Mouse (Mus musculus) midbrain, embryonic 13.5 days (tissue): ENCODE measurements at regions not wholly inside any gene's neighbourhood (a gene's known extent, or its start where the extent isn't known, plus 50 kb on each side); places are given as distances from the start of the nearest gene placed in this dataset.
"Not testable (repeated sequence)": the region's sequence is repeated elsewhere in the genome, so short reads cannot be mapped to it uniquely, and the experiment has no call there.

Source experiments
- ATAC-seq: fragments of 200-750 bp; cut with Nextera tagmentation; 2 replicates; pipeline ENCODE4 v1.8.0; 2017; ENCODE audit warnings: mild to moderate bottlenecking, moderate TSS enrichment, moderate library complexity
- H3K27ac ChIP-seq: fragments of 300-500 bp; sonication (generic); 2 replicates; pipeline ENCODE4 v1.5.1; 2015; ENCODE audit warnings: inconsistent platforms, mild to moderate bottlenecking, moderate library complexity
- H3K27me3 ChIP-seq: fragments of 300-500 bp; sonication (generic); 2 replicates; pipeline ENCODE4 v1.6.1; 2015; ENCODE audit warnings: mild to moderate bottlenecking, inconsistent platforms
- H3K36me3 ChIP-seq: fragments of 300-500 bp; sonication (generic); 2 replicates; pipeline ENCODE4 v1.6.1; 2015; ENCODE audit warnings: mild to moderate bottlenecking, inconsistent platforms
- H3K4me1 ChIP-seq: fragments of 300-500 bp; sonication (generic); replicated peaks from 2 replicates; pipeline ENCODE4 v1.6.1; 2015; ENCODE audit warnings: inconsistent platforms
- H3K4me2 ChIP-seq: fragments of 300-500 bp; sonication (generic); replicated peaks from 2 replicates; pipeline ENCODE4 v1.6.1; 2015; ENCODE audit warnings: moderate library complexity, mild to moderate bottlenecking, inconsistent platforms
- H3K4me3 ChIP-seq: fragments of 300-500 bp; sonication (generic); replicated peaks from 2 replicates; pipeline ENCODE4 v1.5.1; 2015; ENCODE audit warnings: mild to moderate bottlenecking, inconsistent platforms
- H3K9ac ChIP-seq: fragments of 300-500 bp; sonication (generic); replicated peaks from 2 replicates; pipeline ENCODE4 v1.6.1; 2015; ENCODE audit warnings: mild to moderate bottlenecking, inconsistent platforms
- H3K9me3 ChIP-seq: fragments of 300-500 bp; sonication (generic); 2 replicates; pipeline ENCODE4 v1.6.1; 2016; ENCODE audit warnings: mild to moderate bottlenecking, inconsistent platforms
- WGBS: fragments of 180-500 bp; shearing (Covaris S2); methylation state at CpG from one replicate; pipeline ENCODE4 v1.1.7; 2015; 5-methylcytosine and 5-hydroxymethylcytosine counted together

- ATAC-seq, result peak; percentile 51; the same call in 1 of the 2 replicates
- not testable (repeated sequence) for H3K4me1 ChIP-seq, H3K27ac ChIP-seq, H3K9ac ChIP-seq, H3K4me2 ChIP-seq, H3K27me3 ChIP-seq, H3K4me3 ChIP-seq, H3K36me3 ChIP-seq
- 87% methylated on average over 7 of the region's 7 CpGs for WGBS
- H3K9me3 ChIP-seq, result peaks cover 49% of the 10 kb centered on the region
Observed at GRCm38 (mm10) chr13:12863542-12863941, 63.7 kb upstream of the Prl2c3 start.

- H3K4me3 ChIP-seq, ATAC-seq, H3K27ac ChIP-seq, H3K36me3 ChIP-seq, H3K27me3 ChIP-seq, H3K9ac ChIP-seq, H3K4me2 ChIP-seq, H3K4me1 ChIP-seq: not testable (repeated sequence)
- WGBS, result 95% methylated on average over 16 of the region's 17 CpGs
- peaks cover 57% of the 10 kb centered on the region for H3K9me3 ChIP-seq
Observed at GRCm38 (mm10) chr13:12860954-12861353, 61.1 kb upstream of the Prl2c3 start.

- peaks cover 50% of the 10 kb centered on the region for H3K9me3 ChIP-seq
- not testable (repeated sequence) for H3K4me1 ChIP-seq, ATAC-seq, H3K27ac ChIP-seq, H3K36me3 ChIP-seq, H3K4me3 ChIP-seq, H3K27me3 ChIP-seq, H3K4me2 ChIP-seq, H3K9ac ChIP-seq
- WGBS, result 95% methylated on average over 19 of the region's 19 CpGs
Observed at GRCm38 (mm10) chr13:12859930-12860329, 60.1 kb upstream of the Prl2c3 start.
